Mouse (Mus musculus) liver, adult 10 weeks (tissue): ENCODE results near the gene Srek1. TPM values are rescaled to one million over a fixed set of nuclear protein-coding genes. Genes with fewer than 3 reads are reported as not detected.

Source experiments
- polyA plus RNA-seq: library from polyadenylated mRNA; stranded (reverse); fragments of 350-450 nt; fragmentation: Illumina TruSeq; extraction: RNeasy Lipid Tissue Mini Kit (QIAGEN cat#74804); gene quantifications from one replicate; pipeline ENCODE4 v1.2.3, GENCODE M21; 2014; ENCODE audit warnings: low read depth, low replicate concordance

Gene Srek1
- 25.9 TPM for polyA plus RNA-seq

DNA sequence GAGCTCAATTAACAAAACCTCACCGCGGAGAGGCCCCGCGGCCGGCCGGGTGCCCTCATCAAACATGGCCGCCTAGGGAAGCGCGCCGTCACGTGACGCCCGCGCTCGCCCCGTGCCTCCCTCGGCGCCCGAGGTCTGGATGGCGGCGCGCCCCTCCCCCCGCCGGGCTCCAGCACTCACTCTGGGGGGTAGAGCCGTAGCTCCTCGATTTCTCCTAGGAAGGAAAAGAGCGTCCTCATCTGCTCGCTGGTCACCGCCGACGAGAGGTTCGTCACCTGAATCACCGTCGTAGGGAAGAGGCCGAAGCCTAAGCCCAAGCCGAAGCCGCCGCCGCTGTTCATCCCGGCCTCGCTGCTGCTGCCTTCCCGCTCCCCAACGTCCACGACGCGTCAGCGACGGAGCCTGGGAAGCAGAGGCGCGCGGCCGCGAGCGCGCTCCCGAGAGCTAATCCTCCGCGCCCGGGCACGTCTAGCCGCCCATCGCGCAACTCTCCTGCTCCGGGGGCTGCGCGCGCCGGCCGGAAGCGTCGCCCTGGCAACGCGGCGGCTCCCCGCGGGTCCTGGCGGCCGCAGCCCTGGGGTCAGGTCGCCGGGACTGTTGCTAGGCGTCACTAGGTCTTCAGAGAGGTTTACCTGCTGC, at the start of gene Srek1:
Gene Srek1, minus strand, starts transcription at position 490 of the 639 bp plus-strand sequence.

Other genes starting within 250 kb of the Srek1 start
- 64.3 TPM for gene Erbin, start 145.9 kb upstream of the Srek1 start, polyA plus RNA-seq